Comparison of ENCODE assay signal across 22 mouse cellular contexts in genomic region chr14:90680377-90680776, GRCm38 (mm10).
DNase-seq lines count a peak whose midpoint lies in the region; ATAC-seq and TF ChIP-seq lines count a peak whose summit lies in the region.
"Had no signal": no experiment of that assay in that cellular context is flagged by ENCODE, and none has a peak within 500 bp of the region (broad histone marks: within the 10 kb centered on the region; RNA-seq: fewer than 3 reads in every experiment).

No protein-coding gene starts in this region.

- no peak overlapping the region for H3K4me3 ChIP-seq in forebrain, postnatal 0 days (ENCODE audit: low read depth, low read length)
- H3K4me3 ChIP-seq in forebrain, embryonic 15.5 days, result no peak overlapping the region
- H3K4me3 ChIP-seq in left cerebral cortex, adult 2 months, result no peak overlapping the region
- H3K4me3 ChIP-seq in liver, embryonic 12.5 days, result no peak overlapping the region
- H3K4me3 ChIP-seq: embryonic facial prominence, embryonic 13.5 days; forebrain, embryonic 13.5 days; heart, adult 2 months; heart, embryonic 15.5 days; hindbrain, embryonic 15.5 days had no signal

- no peaks in the 10 kb centered on the region for H3K27me3 ChIP-seq in forebrain, postnatal 0 days (ENCODE audit: insufficient read depth, low read length)
- H3K27me3 ChIP-seq in forebrain, embryonic 15.5 days, result no peaks in the 10 kb centered on the region
- H3K27me3 ChIP-seq in liver, embryonic 12.5 days (replicated peaks), result no peaks in the 10 kb centered on the region
- H3K27me3 ChIP-seq: CH12.LX; embryonic facial prominence, embryonic 13.5 days; forebrain, embryonic 13.5 days; heart, embryonic 15.5 days; hindbrain, embryonic 15.5 days had no signal

- no peak for ATAC-seq in forebrain, postnatal 0 days
- ATAC-seq in forebrain, embryonic 15.5 days (replicated peaks), result no peak
- ATAC-seq in liver, embryonic 12.5 days, result no peak
- ATAC-seq: forebrain, embryonic 13.5 days; inflammation-experienced regulatory T-cells, adult 6 months had no signal

- H3K4me1 ChIP-seq in forebrain, postnatal 0 days (ENCODE audit: insufficient read depth), result no peaks in the 10 kb centered on the region
- H3K4me1 ChIP-seq in forebrain, embryonic 15.5 days, result no peaks in the 10 kb centered on the region
- no peaks in the 10 kb centered on the region for H3K4me1 ChIP-seq in liver, embryonic 12.5 days
- H3K4me1 ChIP-seq: embryonic facial prominence, embryonic 13.5 days; forebrain, embryonic 13.5 days; heart, embryonic 15.5 days; hindbrain, embryonic 15.5 days had no signal

- 61% methylated on average over 3 of the region's 3 CpGs for WGBS in forebrain, postnatal 0 days
- WGBS in forebrain, embryonic 15.5 days, result 65% methylated on average over 3 of the region's 3 CpGs
- 66% methylated on average over 3 of the region's 3 CpGs for WGBS in liver, embryonic 12.5 days (ENCODE audit: insufficient replicate concordance)

- no peak overlapping the region for H3K27ac ChIP-seq in forebrain, postnatal 0 days (ENCODE audit: low read depth, low read length)
- H3K27ac ChIP-seq in forebrain, embryonic 15.5 days (replicated peaks), result no peak overlapping the region
- no peak overlapping the region for H3K27ac ChIP-seq in left cerebral cortex, adult 2 months
- H3K27ac ChIP-seq in liver, embryonic 12.5 days, result no peak overlapping the region
- H3K27ac ChIP-seq: embryonic facial prominence, embryonic 13.5 days; forebrain, embryonic 13.5 days; heart, adult 2 months; heart, embryonic 15.5 days; hindbrain, embryonic 15.5 days had no signal

- DNase-seq in forebrain, postnatal 0 days, result no peak
- DNase-seq in left cerebral cortex, adult 2 months (ENCODE audit: extremely low spot score in 1 of 2, low spot score in 2 of 2), result no peak
- DNase-seq in left cerebral cortex, adult 18-20 months (ENCODE audit: low spot score in 2 of 2), result no peak
- DNase-seq in brain, embryonic 14.5 days (ENCODE audit: low read depth), result peak; percentile 50
- no peak for DNase-seq in c-Kit-positive CD71-positive TER-119-positive erythroid progenitor cells, embryonic 14.5 days (ENCODE audit: low spot score)
- DNase-seq: adrenal gland, adult 2 months; adrenal gland, postnatal 25 days; cerebellum, adult 18-20 months; cerebellum, adult 9-11 months; cerebellum, postnatal 36 days; gastrocnemius, postnatal 14 days; heart, adult 2 months; heart, postnatal 14 days had no signal

- no peak for TF ChIP-seq POLR2A in brain, embryonic 14.5 days (IDR thresholded peaks at IDR 0.05; ENCODE audit: borderline replicate concordance, extremely low read depth, insufficient read depth, insufficient read length, poor library complexity, severe bottlenecking)

- H3K9me3 ChIP-seq in forebrain, postnatal 0 days (ENCODE audit: low read length), result no peaks in the 10 kb centered on the region
- H3K9me3 ChIP-seq in forebrain, embryonic 15.5 days, result no peaks in the 10 kb centered on the region
- no peaks in the 10 kb centered on the region for H3K9me3 ChIP-seq in liver, embryonic 12.5 days (replicated peaks)
- H3K9me3 ChIP-seq: embryonic facial prominence, embryonic 13.5 days; forebrain, embryonic 13.5 days; heart, embryonic 15.5 days; hindbrain, embryonic 15.5 days had no signal

- intact Hi-C loops in left cerebral cortex, adult 2 months (cut with DNase I), result no loop called here

- TF ChIP-seq CTCF in forebrain, postnatal 0 days (IDR thresholded peaks at IDR 0.05; ENCODE audit: low read depth), result peak; percentile 38
- TF ChIP-seq CTCF in left cerebral cortex, adult 2 months (IDR thresholded peaks at IDR 0.05), result peak; percentile 44
- TF ChIP-seq CTCF in brain, embryonic 14.5 days (IDR thresholded peaks at IDR 0.05; ENCODE audit: borderline replicate concordance, extremely low read depth, insufficient read depth, insufficient read length), result no peak

- no peak overlapping the region for H3K4me2 ChIP-seq in forebrain, postnatal 0 days (ENCODE audit: low read depth)
- H3K4me2 ChIP-seq in forebrain, embryonic 15.5 days (replicated peaks), result no peak overlapping the region
- no peak overlapping the region for H3K4me2 ChIP-seq in liver, embryonic 12.5 days
- H3K4me2 ChIP-seq: embryonic facial prominence, embryonic 13.5 days; forebrain, embryonic 13.5 days; heart, embryonic 11.5 days; heart, embryonic 15.5 days; hindbrain, embryonic 15.5 days had no signal

- no peak overlapping the region for H3K9ac ChIP-seq in forebrain, postnatal 0 days
- H3K9ac ChIP-seq in forebrain, embryonic 15.5 days (replicated peaks), result no peak overlapping the region
- H3K9ac ChIP-seq in liver, embryonic 12.5 days, result no peak overlapping the region
- H3K9ac ChIP-seq: embryonic facial prominence, embryonic 13.5 days; forebrain, embryonic 13.5 days; heart, embryonic 15.5 days; hindbrain, embryonic 15.5 days had no signal

- no peaks in the 10 kb centered on the region for H3K36me3 ChIP-seq in forebrain, postnatal 0 days (ENCODE audit: insufficient read depth)
- no peaks in the 10 kb centered on the region for H3K36me3 ChIP-seq in forebrain, embryonic 15.5 days
- no peaks in the 10 kb centered on the region for H3K36me3 ChIP-seq in liver, embryonic 12.5 days
- H3K36me3 ChIP-seq: embryonic facial prominence, embryonic 13.5 days; heart, embryonic 15.5 days; hindbrain, embryonic 15.5 days had no signal
